Mouse (Mus musculus) liver, embryonic 14.5 days (tissue): ENCODE data around the gene Crtc2. TPM values are rescaled to one million over a fixed set of nuclear protein-coding genes. Genes with fewer than 3 reads are reported as not detected.
A peak's percentile ranks its signal among the peaks of the same experiment; 100 is the strongest.

Experiments
- ATAC-seq: fragments of 200-750 bp; cut with Nextera tagmentation; 2 replicates; pipeline ENCODE4 v1.8.0; 2017; ENCODE audit warnings: moderate number of reproducible peaks, mild to moderate bottlenecking, moderate library complexity; ENCODE audit not compliant: insufficient read depth
- DNase-seq, 3 experiments: peaks; one replicate each; pipeline ENCODE4 v3.0.0-alpha.2; 2012 to 2013; ENCODE audit warnings: low read depth in 3 of 3, low spot score in 3 of 3
- H3K27ac ChIP-seq: fragments of 300-500 bp; sonication (generic); 2 replicates; pipeline ENCODE4 v1.5.1; 2014; ENCODE audit warnings: moderate library complexity, mild to moderate bottlenecking, control low read depth, inconsistent platforms
- H3K27me3 ChIP-seq: fragments of 300-500 bp; sonication (generic); 2 replicates; pipeline ENCODE4 v1.6.1; 2014; ENCODE audit warnings: mild to moderate bottlenecking, low read length, moderate library complexity; ENCODE audit not compliant: control insufficient read depth, insufficient read depth
- H3K36me3 ChIP-seq: fragments of 300-500 bp; sonication (generic); replicated peaks from 2 replicates; pipeline ENCODE4 v1.6.1; 2014; ENCODE audit warnings: low read depth; ENCODE audit not compliant: control insufficient read depth, insufficient read depth
- H3K4me1 ChIP-seq, 2 experiments: fragments of 200-500 bp in 1 of 2; fragments of 300-500 bp in 1 of 2; sonication (generic) in 1 of 2; replicated peaks; 2 replicates each; pipeline ENCODE4 v1.6.1; 2012 to 2014; ENCODE audit warnings: antibody characterized with exemption in 1 of 2, inconsistent platforms in 1 of 2, low read length in 1 of 2; ENCODE audit not compliant: control insufficient read depth in 2 of 2, insufficient read depth in 2 of 2
- H3K4me2 ChIP-seq: fragments of 300-500 bp; sonication (generic); 2 replicates; pipeline ENCODE4 v1.6.1; 2014; ENCODE audit warnings: low read depth, mild to moderate bottlenecking, control low read depth, moderate library complexity
- H3K4me3 ChIP-seq, 2 experiments: fragments of 200-500 bp in 1 of 2; fragments of 300-500 bp in 1 of 2; sonication (generic) in 1 of 2; 2 replicates each; pipeline ENCODE4 v1.5.1; 2012 to 2014; ENCODE audit warnings: low read depth in 2 of 2, low read length in 2 of 2, mild to moderate bottlenecking in 2 of 2, control low read depth in 1 of 2, inconsistent platforms in 1 of 2, moderate library complexity in 1 of 2; ENCODE audit not compliant: insufficient read depth in 1 of 2
- H3K9ac ChIP-seq: fragments of 300-500 bp; sonication (generic); replicated peaks from 2 replicates; pipeline ENCODE4 v1.6.1; 2014; ENCODE audit warnings: mild to moderate bottlenecking, control low read depth, moderate library complexity
- H3K9me3 ChIP-seq: fragments of 300-500 bp; sonication (generic); 2 replicates; pipeline ENCODE4 v1.6.1; 2016; ENCODE audit warnings: low read length, mixed read lengths; ENCODE audit not compliant: control insufficient read depth
- CTCF ChIP-seq: IDR thresholded peaks from 2 replicates; pipeline ENCODE4 v1.5.1; 2016; ENCODE audit warnings: antibody characterized with exemption, low read depth, control low read depth
- EP300 ChIP-seq: IDR thresholded peaks from 2 replicates; pipeline ENCODE4 v1.6.1; 2016; ENCODE audit warnings: antibody characterized with exemption, low read depth
- WGBS: fragments of 180-500 bp; shearing (Covaris S2); extraction: QIAGEN DNeasy Blood & Tissue Kit; methylation state at CpG from one replicate; pipeline ENCODE4 v1.1.7; 2014; ENCODE audit not compliant: insufficient replicate concordance; 5-methylcytosine and 5-hydroxymethylcytosine counted together
- polyA plus RNA-seq, 2 experiments: library from polyadenylated mRNA; depleted of rRNA in 1 of 2; stranded (reverse) in 1 of 2; unstranded in 1 of 2; fragments of >200 nt; fragmentation: Nextera tagmentation in 1 of 2; extraction: Ambion mirVana in 1 of 2; gene quantifications; 2 replicates each; pipeline versions ENCODE4 v1.2.1 to v1.2.3; 2012 to 2014

Gene Crtc2
- polyA plus RNA-seq, 2 experiments, result 3.2 to 7.6 TPM

- Histone ChIP-seq H3K27me3 (no peaks in the 10 kb centered on the region), H3K4me2 (no peak overlapping the region), H3K4me3 (no peak overlapping the region), H3K9ac (no peak overlapping the region), H3K9me3 (no peaks in the 10 kb centered on the region), H3K27ac (no peak overlapping the region), H3K36me3 (peaks cover 18% of the 10 kb centered on the region), H3K4me1 (peaks cover 24% of the 10 kb centered on the region in 2 experiments)
- ATAC-seq, result no peak
- TF ChIP-seq CTCF (peak; percentile 40), EP300 (no peak)
- WGBS, result 19% methylated on average over 1 of the region's 1 CpGs
- no peak for DNase-seq
Measured at GRCm38 (mm10) chr3:90215825-90216380, 38.1 kb upstream of the Crtc2 start.

DNA sequence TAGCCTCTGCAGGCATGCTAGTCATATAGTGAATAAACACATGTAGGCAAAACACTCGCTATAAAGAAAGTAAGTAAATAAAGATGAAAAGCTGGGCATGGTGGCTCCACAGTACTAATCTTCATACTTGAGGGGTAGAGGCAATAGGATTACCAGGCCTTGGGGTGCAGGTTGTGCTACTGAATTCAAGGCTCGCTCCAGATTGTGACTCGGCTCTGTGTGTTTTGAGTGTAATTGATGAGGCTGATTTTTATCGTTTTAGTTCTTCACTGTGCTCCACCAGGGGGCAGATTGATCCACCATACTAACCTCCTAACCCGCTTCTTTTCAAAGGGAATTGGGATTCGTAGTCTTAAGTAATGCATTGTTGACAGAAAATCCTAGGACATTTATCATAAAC, 33.9 kb upstream of the Crtc2 start:
- H3K4me3 ChIP-seq, result peak overlapping the region in 1 of 2 experiments; percentile 58; a peak in 2 of 4 replicates
- peak in 1 of 3 experiments; percentile 49 for DNase-seq
- no peak overlapping the region for H3K27ac ChIP-seq
- H3K9ac ChIP-seq, result peak overlapping the region; percentile 65
- TF ChIP-seq CTCF (peak; percentile 66), EP300 (no peak)
- H3K4me2 ChIP-seq, result peak overlapping the region; percentile 85
- peak; percentile 44; the same call in 1 of the 2 replicates for ATAC-seq
- H3K9me3 ChIP-seq, result no peaks in the 10 kb centered on the region
- 15% methylated on average over 6 of the region's 6 CpGs for WGBS
- no peaks in the 10 kb centered on the region for H3K27me3 ChIP-seq
- H3K36me3 ChIP-seq, result no peaks in the 10 kb centered on the region
- H3K4me1 ChIP-seq, result peaks cover 0 to 15% of the 10 kb centered on the region in 2 experiments; a peak in 3 of 4 replicates

DNA sequence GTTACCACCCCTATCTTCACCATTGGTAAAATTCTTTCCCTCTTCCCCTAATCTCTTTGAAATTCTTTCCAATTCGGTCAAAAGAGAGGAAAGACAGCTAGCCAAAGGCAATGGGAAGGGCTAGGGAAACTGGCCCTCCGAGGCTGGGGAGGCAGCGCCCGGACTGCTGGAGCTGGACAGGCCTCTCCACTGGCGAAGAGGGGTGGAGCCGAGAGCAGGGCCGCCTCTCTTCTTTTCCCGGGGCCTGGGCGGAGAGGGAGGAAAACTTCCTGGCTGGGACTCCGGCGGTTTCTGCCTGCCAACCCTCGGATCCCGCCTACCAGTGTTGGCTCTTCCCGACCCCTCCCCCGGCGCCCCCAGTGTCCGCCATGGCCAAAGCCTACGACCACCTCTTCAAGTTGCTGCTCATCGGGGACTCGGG, 33.4 kb upstream of the Crtc2 start:
- no peaks in the 10 kb centered on the region for H3K36me3 ChIP-seq
- DNase-seq (no peak), ATAC-seq (peak; percentile 54; the same call in 1 of the 2 replicates)
- TF ChIP-seq EP300 (no peak), CTCF (no peak)
- WGBS, result 4% methylated on average over 19 of the region's 20 CpGs
- peak overlapping the region; percentile 65 for H3K9ac ChIP-seq
- H3K27me3 ChIP-seq, result no peaks in the 10 kb centered on the region
- H3K4me2 ChIP-seq, result peak overlapping the region; percentile 85
- no peaks in the 10 kb centered on the region for H3K9me3 ChIP-seq
- no peak overlapping the region for H3K27ac ChIP-seq
- H3K4me1 ChIP-seq, result peaks cover 0 to 15% of the 10 kb centered on the region in 2 experiments; a peak in 3 of 4 replicates
- H3K4me3 ChIP-seq, result peak overlapping the region; percentile 58 to 61

GRCm38 (mm10) chr3:90221123-90221522, 32.8 kb upstream of the Crtc2 start:
- Histone ChIP-seq H3K4me1 (peaks cover 0 to 15% of the 10 kb centered on the region in 2 experiments; a peak in 3 of 4 replicates), H3K4me3 (peak overlapping the region; percentile 1 to 58; a peak in 2 of 4 replicates), H3K9ac (peak overlapping the region; percentile 65), H3K4me2 (peak overlapping the region; percentile 85), H3K27me3 (no peaks in the 10 kb centered on the region), H3K36me3 (no peaks in the 10 kb centered on the region), H3K9me3 (no peaks in the 10 kb centered on the region), H3K27ac (no peak overlapping the region)
- DNase-seq (no peak), ATAC-seq (no peak)
- TF ChIP-seq EP300 (no peak), CTCF (no peak)
- WGBS, result 11% methylated on average over 5 of the region's 5 CpGs

GRCm38 (mm10) chr3:90222455-90222854, 31.5 kb upstream of the Crtc2 start:
- no peak overlapping the region for H3K4me3 ChIP-seq
- no peak for DNase-seq
- H3K27me3 ChIP-seq, result no peaks in the 10 kb centered on the region
- H3K4me1 ChIP-seq, result peaks cover 0 to 15% of the 10 kb centered on the region in 2 experiments; a peak in 3 of 4 replicates
- no peak overlapping the region for H3K4me2 ChIP-seq
- no peak overlapping the region for H3K27ac ChIP-seq
- no peak for TF ChIP-seq EP300
- no peak for TF ChIP-seq CTCF
- H3K9ac ChIP-seq, result no peak overlapping the region
- H3K9me3 ChIP-seq, result no peaks in the 10 kb centered on the region
- H3K36me3 ChIP-seq, result no peaks in the 10 kb centered on the region
- no peak for ATAC-seq
- 64% methylated on average over 4 of the region's 4 CpGs for WGBS
